Mouse (Mus musculus) kidney, postnatal 4 days (tissue): Measurements from ENCODE around the gene Glb1l2.

Experiments used
- DNase-seq, 2 experiments: peaks; one replicate each; pipeline ENCODE4 v3.0.0; 2021; ENCODE audit warnings: mixed read lengths in 2 of 2

Gene Glb1l2

DNA sequence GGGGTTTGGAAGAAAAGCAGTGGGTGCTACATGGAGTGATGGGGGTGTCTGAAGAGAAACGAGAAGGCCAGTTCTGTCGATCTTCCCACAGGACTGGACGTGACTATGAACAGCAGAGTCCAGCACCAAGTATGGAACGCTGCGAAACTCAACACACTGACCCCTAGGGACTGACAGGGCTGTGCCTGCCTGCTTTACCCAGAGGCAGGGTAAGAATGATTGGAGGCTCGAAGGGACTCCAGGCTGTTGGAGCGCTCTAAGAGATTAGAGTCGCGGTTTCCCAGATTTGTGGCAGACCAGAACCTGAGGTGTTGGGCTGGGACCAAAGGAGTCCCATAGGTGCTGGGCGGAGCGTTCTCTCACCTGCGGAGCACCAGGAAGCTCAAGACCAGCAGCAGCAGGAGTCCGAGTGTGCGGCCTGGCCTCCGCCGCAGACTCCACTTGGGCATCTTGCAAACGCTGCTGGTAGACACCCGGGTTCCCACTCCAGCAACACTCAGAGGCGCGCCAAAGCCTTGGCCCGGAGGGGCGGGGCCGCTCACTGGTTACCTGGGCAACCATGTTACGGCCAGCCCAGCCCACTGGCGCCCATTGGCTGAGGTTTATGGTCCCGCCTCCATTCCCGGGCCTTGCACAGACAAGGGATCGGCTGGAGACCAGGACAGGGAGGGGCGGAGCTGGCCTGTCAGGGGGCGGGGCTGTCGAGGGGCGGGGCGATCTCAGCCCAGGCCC lies at the start of gene Glb1l2:
Glb1l2 (minus strand) TSS at position 534 of the 732 bp plus-strand sequence.
- DNase-seq = peak; percentile 97 to 98

DNA sequence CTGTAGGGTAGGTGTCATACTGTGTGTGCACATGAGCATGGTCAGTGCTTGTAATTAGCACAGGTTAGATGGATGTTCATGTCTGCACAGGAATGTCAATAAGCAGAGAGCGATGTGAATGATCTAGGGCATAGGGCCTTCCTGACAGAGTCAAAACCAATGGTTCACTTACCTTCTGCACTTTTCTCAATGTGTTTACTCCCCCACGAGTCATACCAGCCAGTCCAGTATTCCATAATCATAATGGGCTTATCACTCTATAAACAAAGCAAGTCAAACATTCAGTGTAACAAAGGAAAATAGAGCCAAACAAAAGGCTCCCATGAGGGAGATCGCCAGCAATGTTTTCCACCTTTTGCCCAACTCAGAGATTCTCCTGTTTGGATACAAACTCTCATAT lies 24.8 kb upstream of the Glb1l2 start:
- no peak for DNase-seq

DNA sequence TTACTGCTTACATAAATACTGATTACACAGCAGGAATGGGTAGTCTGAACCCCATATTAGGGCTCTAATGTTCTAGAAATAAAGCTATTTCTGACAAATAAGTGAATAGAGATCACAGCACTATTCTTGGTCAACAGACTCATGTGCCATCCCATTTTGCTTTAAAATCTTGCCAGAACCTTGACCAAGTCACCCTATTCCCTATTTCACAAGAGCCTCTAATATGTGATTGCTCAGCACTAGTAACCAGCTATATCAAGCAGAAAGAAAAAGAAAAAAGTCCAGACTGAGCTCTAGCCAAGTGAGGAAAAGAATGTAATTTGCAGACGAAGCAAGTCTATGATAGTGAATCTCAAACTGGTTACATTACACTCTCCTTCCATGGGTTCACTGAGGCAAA lies 13.7 kb upstream of the Glb1l2 start:
- no peak for DNase-seq

DNA sequence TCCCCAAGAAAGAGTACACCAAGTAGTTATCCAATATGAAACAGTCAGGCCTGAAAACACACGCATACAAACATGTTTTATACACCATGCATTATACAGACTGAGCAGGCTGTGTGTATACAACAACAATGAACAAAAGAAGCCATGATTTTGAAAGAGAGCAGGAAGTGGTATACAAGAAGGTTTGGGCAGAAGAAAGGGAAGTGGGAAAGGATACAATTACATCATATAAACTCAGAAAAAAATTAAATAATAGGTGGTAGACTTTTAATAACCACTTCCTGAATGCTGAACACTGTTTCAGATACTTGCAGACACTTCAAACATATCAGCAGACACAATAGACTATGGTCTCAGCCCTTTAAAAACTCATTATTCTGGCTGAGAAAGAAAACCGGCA lies 2.5 kb upstream of the Glb1l2 start:
- no peak for DNase-seq

DNA sequence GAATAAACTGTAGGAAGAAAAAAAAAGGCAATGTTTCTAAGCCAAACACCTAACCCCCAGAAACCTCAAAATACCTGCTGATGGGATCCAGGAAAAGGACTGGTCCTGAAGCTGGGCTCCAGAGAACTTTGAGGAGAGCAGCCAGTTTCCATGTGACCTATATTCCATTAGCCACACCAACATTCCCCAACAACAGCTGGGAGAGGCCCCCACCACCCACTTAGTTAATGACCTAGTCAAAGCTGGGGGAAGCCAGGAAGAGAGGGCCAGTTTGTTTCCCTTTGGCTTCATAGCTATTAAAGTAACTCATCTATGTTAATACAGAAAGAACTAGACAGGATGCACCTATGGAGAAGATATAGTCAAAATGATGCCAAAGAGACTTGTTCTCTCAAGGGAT lies 1.9 kb downstream of the Glb1l2 start:
- no peak for DNase-seq

DNA sequence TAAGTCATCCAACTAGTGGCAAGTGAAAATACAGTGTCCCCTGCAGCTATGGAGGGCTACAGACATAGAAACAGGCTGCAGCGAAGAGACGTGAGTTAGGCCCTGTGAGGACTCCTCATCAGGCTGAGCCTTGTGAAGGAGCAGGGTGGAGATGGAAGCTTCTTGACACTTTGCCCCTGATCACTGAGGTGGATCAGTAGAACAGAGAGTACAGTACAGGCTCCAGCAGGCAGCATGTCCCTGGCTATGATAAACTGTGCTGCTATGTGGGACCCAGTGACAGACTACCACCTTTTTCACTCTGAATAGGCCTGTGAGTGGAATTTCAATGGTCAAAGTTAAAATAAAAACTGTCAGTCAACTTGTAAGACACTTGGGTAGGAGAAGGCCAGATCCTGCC lies 5.9 kb downstream of the Glb1l2 start:
- DNase-seq = no peak

DNA sequence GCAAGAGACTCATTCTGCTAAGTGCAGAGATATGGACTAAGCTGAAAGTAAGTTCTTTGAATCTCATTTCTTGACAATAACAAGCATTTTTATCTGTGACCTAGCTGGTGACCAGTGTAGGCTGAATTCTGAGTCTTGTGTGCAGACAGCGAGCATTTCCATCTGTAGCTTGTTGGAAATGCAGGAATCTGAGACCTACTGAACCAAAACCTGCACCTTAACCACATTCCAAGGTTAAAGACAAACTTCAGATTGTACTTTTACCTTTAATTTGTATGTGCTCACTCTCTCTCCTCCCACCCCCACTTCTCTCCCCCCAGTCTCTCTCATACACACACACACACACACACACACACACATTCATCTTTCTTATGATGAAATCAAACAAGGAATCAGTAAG lies 7.5 kb downstream of the Glb1l2 start:
- DNase-seq = no peak

DNA sequence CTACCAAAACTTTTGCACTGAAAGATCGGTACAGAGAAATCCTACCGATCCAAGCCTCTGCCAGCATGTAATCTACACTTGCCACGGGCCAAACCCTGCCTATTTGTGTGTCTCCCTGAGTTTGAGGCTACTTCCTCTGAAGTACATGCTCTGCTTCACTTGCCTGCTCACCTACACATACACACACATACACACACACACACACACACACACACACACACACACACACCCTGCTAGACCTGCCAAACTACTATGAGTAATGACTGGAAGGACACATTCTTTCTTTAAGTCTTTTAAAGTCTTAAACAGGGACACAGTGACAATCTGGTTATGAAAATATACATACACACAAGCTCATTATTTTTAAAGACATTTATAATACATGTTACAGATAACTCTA lies 8.1 kb downstream of the Glb1l2 start:
- DNase-seq = peak in 1 of 2 experiments; percentile 27

DNA sequence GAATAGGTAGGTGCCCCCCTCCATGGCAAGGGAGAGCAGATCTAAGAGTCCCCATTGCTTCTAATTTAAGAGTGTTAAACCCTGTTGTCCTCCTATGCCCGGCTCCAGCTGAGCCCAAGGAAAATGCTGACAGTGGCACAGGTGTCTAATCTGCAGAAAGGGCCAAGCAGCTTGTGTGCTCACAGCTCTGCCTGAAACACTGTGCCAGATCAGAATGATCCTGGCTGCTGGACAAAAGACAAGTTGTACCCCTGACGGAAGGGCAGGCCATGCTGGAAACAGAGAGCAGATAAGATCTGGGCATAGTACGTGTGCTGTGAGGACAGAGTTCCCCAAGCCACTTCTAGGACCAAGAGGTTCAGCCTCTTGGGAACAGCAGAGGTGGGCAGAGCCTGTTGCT lies 13.4 kb downstream of the Glb1l2 start:
- DNase-seq = no peak

DNA sequence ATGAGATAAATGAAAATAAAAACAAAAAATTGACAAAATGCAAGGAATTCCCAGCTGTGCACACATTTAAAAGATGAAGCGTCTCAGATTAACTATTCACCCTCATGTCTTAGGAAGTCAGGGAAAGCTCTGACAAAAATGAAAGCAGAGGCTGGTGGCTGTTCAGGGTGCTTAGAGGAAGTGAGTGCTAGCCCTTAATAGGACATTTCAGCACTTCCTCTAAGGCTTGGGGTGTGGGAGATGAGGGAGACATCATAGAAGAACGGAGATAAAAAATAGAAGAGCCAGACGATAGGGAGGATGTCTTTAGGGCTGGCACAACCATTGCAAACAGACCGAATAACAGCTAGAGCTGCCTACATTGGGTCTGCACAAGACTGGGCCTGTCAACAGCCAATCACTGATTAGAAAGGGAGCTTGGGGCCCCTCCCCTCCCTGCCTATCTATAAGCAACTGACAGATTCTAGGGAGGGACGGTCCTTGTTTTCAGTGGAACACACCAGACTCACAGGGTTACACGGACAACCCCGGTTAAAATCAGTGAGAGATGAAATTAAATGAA lies 22.8 kb downstream of the Glb1l2 start:
- DNase-seq = no peak

DNA sequence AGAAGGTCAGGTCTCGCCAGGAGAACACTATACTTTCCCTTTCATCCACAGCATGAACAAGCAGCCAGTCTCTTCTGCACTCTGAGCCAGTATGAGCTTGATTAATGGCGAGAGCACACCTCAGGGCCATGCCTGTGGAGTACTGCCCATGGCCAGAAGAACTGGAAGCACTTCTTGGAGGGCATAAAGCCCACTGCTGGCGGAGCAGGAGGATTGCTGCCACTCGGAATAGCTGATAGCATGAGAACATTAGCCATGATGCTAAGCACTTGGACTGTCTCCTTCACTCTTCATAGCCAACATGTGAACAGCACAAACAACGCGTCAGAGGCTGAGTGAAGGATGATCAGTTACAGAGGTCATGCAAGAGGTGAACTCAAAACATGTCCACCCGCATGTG lies 27.8 kb downstream of the Glb1l2 start:
- DNase-seq = no peak

DNA sequence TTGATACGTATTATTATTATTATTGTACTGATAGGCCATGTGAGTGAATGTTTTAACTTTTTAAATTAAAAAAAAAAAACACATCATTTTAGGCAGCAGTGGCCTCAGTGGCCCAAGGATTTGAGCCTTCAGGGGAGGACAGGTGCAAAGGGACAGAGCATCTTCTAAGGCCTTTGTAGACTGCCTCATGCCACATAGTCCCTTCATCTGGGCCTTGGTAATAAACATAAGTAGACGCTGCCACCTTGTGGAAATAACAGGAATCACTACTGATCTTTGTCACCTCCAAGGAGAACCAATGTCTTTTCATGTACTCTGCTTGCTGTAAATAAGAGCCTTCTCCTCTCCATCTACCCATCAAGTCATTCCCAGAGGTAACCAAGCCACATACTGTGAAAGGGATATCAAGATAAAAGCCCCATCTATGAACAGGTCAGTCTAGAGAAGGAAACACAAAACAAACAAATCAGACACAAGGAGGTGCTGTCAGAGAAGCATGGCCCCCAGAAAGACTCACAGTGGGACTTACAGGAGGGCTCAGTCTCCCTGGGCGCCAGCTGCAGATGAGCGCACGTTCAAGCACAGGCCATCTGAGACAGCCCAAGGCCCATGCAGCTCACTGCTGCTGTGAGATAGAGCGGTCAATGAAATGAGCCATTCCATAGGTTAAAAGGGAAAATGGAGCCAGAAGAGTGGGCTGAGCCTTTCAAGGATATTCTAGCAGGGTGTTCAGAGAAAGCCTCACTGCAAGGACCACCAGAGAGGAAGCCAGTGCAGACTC lies 30.0 kb downstream of the Glb1l2 start:
- peak in 1 of 2 experiments; percentile 31 for DNase-seq

DNA sequence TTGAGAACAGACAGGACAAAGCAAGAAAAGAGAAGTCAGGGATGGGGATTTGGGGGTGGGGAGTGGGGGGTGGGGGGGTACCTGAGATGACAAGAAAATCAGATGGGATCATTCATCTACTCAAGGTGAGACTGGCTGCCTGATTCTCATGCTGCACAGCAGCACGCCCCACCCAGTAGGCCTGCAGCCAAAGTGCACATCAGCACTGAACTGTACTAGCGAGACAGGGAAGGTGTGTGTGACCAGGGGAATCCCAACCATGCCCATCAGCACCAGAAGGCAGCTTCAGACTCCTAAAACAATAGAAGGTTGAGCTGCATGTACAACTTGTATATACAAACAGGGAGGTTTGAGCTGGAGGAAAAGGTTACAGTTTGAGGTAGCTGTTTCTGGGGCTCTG lies 30.6 kb downstream of the Glb1l2 start:
- no peak for DNase-seq

DNA sequence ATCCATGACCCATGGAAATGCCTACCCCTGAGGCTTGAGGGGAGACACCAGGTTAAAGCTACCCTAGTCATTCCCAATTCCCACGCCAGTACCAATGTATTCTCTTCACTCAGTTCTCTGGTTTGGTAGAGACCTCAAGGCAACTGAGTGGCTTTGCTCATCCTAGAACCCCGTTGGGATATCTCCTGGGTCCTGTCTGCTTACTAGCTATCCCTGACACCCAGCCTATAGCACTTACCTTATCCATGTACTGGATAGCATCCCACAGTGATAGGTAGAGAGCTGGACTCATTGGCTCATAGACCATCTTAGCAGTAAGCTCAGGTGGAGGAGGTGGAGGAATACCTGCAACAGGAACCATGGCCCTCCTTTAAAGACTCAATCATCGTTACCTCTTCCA lies 38.1 kb downstream of the Glb1l2 start:
- no peak for DNase-seq

DNA sequence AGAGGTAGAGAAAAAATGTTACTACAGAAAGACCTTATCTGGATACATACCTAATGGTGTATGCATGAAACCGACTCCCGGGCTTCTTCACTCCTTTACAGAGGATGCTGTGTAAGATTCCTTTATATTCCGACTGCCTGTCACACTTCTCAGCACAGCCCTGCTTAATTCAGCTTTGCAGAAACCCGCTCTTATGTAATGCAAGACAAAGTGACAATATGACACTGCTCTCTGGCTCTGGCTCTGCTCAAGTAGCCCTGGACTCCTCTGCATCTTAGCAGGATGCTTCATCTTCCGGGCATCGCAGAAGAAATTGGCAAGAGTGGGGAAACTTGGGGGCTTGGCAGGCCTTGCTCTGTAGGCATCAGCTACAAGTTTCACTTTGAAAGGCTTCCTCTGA lies 43.8 kb downstream of the Glb1l2 start:
- DNase-seq = no peak

DNA sequence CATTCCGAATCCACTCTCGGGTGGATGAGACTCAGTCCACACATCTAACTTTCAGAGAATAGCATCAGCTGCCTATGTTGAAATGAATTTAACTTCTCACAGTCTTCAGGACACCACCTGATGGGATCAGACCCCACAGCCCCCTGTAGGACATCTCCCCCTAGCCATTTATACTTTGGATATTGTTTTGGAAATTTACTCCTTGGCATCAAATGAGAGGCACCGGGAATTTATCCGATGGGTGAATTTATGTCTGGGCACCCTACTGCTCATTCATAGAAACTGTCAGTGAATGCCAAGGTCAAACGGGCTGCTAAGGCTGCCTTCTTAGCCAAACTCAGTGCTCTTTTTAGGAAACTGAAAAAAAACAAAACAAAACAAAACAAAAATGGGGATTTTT lies 45.7 kb downstream of the Glb1l2 start:
- no peak for DNase-seq

DNA sequence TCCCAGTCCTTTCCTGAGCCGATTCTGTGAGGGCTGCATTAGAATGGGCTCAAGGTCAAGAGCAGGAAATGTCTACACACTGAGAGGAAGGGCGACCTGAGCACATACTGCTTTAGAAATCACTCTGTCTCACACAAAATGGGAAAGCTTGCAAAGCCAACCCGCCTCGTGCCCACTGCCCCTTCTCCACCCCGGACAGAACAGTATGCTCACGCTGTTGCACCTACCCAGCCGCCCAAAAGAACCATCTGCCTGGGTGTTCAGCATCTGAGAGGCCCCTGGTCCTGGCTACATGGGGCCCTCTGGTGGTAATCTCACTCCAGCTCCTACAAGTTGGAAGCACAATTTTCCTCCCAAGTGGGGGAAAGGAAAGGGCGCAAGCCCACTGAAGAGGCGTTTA lies 46.2 kb downstream of the Glb1l2 start:
- peak; percentile 45 to 55 for DNase-seq

DNA sequence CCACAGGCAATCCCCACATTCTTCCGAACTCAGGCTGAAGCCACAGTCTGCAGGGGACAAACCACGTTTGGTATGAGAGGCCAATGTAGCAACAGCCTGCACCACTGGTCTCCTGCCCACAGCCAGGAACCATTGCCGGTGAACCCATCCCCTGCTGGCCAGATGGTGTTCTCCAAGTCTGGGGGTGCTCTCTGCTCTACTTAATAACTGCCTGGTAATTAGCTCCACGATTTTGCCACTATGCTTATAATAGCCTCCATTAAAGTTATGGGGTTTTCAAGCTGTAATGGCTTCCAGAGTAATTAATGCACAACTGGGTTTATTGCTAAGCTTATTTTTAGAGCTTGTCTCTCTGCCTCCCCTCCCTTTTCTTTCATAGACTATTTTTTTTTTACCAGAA lies 57.4 kb downstream of the Glb1l2 start:
- DNase-seq = no peak

DNA sequence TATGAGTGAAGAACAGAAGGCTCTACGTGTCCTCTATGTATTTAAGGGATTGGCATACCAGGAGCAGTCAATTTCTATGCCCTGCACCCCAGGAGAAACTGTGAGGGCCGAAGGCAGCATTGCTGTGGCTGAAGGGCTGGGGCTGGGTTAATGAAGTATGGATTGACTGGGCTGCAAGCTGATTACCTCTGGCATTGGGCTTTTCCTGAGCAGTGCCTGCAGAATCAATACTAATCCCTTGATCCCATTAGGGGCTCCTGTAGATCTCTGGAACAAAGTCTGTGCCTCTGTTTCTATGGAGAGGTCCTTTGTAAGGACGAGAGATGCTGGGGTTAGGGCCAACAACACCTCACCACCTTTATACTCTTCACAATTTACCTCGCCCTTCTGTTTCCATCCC lies 59.1 kb downstream of the Glb1l2 start:
- no peak for DNase-seq

DNA sequence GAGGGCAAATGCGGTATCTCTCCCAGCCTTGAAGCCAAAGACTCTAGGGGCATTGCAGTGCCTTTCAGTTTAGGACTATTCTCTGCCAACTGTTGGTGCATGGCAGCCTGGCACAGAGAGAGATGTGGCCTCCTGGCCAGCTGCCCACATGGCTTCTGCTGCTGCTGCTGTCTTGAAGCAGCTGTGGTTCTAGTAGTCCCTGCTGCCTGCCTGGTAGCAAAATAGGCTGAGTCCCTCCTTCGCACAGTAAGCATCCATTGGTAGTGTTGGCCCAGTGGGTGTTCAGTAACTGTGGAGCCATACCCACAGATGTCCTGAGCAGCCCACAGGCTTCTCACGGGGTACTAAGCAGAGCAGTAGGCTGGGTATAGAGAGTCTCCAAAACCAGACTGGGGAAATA lies 63.5 kb downstream of the Glb1l2 start:
- no peak for DNase-seq

DNA sequence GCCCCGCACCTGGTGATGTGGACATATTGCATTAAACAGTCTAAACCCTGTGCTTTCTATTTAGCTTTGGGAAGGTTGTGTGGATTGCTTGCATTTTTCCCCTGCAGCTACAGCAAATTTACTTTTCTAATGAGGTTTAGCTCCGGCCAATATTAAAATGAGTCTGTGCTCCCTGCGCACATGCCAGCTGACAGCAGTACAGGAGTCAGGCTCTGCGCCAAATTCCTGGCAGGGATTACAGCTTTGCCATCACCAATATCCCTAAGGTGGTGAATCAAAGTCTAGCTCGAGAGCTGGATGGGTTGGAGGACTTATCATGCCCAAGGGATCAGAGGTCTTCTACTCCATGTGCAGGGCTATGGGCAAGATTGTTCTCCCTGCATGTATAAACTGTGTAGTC lies 69.2 kb downstream of the Glb1l2 start:
- no peak for DNase-seq

DNA sequence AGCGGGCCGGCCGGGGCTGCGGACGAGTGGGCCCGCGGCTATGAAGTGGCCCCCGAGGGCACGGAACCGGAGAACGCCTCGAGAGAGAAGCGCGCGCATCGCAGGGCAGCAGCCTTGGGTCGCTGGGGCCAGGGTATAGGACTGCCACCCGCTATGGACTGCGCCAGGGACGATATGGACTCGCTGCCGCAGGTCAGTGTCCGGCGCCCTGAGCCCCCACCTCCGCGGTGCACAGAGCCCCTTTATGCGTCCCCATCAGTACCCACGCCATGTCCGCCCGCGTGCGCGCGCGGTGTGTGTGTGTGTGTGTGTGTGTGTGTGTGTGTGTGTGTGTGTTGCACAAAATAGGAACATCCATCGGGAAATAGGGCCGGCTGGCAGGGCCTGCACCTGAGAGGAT lies 72.3 kb downstream of the Glb1l2 start:
- peak in 1 of 2 experiments; percentile 6 for DNase-seq

DNA sequence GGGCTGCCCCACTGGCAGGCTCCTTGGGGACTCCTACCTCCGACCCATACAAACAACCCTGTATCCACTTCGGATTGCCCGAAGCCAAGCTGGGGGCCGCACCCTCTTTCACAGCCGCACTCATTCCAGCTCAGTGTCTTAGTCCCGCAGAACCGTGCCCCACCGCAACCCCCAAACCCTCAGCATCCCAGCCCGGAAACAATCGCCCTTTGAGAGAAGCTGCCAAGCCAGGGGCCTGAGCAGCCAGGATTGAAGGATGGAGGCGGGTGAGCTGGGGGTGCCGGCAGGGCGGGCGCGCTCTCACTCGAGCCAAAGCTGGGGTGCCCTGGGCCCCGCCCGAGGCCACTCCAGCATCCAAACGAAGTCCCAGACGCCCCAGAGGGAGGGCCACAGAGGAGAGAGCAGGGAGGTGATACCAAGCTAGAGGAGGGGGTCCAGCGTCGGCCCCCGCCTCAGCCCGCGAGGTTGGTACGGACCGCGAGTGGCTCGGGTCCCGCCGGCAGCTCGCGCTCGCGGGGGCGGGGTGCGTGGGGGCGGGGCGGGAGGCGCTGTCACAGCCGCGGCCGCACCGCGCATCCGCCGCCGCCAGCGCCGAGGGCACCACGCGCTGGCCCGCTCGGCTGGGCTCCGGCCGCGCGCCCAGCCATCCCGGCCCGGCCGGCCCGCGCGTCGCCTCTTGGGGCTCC lies 72.9 kb downstream of the Glb1l2 start, which contains the start of gene B3gat1:
B3gat1 (plus strand) TSS at position 523 of the 686 bp plus-strand sequence.
- peak; percentile 15 to 32 for DNase-seq
